Mouse (Mus musculus): Measurements from ENCODE around the gene Elmo1. TPM values are rescaled to one million over a fixed set of nuclear protein-coding genes. Genes with fewer than 3 reads are reported as not detected.

The Elmo1 gene
- total RNA-seq, 2 experiments from 2014 or later: 28.1 to 30.9 TPM

GRCm38 (mm10) chr13:20305621-20306020, 215.2 kb downstream of the Elmo1 start:
- DNase-seq (ENCODE audit: extremely low spot score in 1 of 2, low spot score in 1 of 2): no peak

GRCm38 (mm10) chr13:20306180-20307177, 216.1 kb downstream of the Elmo1 start:
- no peak for DNase-seq (ENCODE audit: extremely low spot score in 1 of 2, low spot score in 1 of 2)

GRCm38 (mm10) chr13:20307381-20307780, 217.0 kb downstream of the Elmo1 start:
- no peak for DNase-seq (ENCODE audit: extremely low spot score in 1 of 2, low spot score in 1 of 2)

- DNase-seq (ENCODE audit: extremely low spot score in 1 of 2, low spot score in 1 of 2): peak; percentile 71 to 96
Observed at GRCm38 (mm10) chr13:20311612-20312011, 221.2 kb downstream of the Elmo1 start.

GRCm38 (mm10) chr13:20313345-20313744, 222.9 kb downstream of the Elmo1 start:
- DNase-seq (ENCODE audit: extremely low spot score in 1 of 2, low spot score in 1 of 2): no peak

GRCm38 (mm10) chr13:20316139-20316538, 225.7 kb downstream of the Elmo1 start:
- no peak for DNase-seq (ENCODE audit: extremely low spot score in 1 of 2, low spot score in 1 of 2)

- DNase-seq (ENCODE audit: extremely low spot score in 1 of 2, low spot score in 1 of 2): no peak
Observed at GRCm38 (mm10) chr13:20318615-20319219, 228.3 kb downstream of the Elmo1 start.

GRCm38 (mm10) chr13:20320232-20320631, 229.8 kb downstream of the Elmo1 start:
- no peak for DNase-seq (ENCODE audit: extremely low spot score in 1 of 2, low spot score in 1 of 2)

- DNase-seq (ENCODE audit: extremely low spot score in 1 of 2, low spot score in 1 of 2): no peak
Observed at GRCm38 (mm10) chr13:20323478-20323877, 233.1 kb downstream of the Elmo1 start.

GRCm38 (mm10) chr13:20327064-20327463, 236.7 kb downstream of the Elmo1 start:
- no peak for DNase-seq (ENCODE audit: extremely low spot score in 1 of 2, low spot score in 1 of 2)

GRCm38 (mm10) chr13:20327975-20328374, 237.6 kb downstream of the Elmo1 start:
- no peak for DNase-seq (ENCODE audit: extremely low spot score in 1 of 2, low spot score in 1 of 2)

GRCm38 (mm10) chr13:20328672-20329071, 238.3 kb downstream of the Elmo1 start:
- DNase-seq (ENCODE audit: extremely low spot score in 1 of 2, low spot score in 1 of 2): no peak

GRCm38 (mm10) chr13:20330954-20331353, 240.6 kb downstream of the Elmo1 start:
- DNase-seq (ENCODE audit: extremely low spot score in 1 of 2, low spot score in 1 of 2): no peak

GRCm38 (mm10) chr13:20335051-20335888, 244.9 kb downstream of the Elmo1 start:
- DNase-seq (ENCODE audit: extremely low spot score in 1 of 2, low spot score in 1 of 2): no peak

- no peak for DNase-seq (ENCODE audit: extremely low spot score in 1 of 2, low spot score in 1 of 2)
Observed at GRCm38 (mm10) chr13:20335889-20336497, 245.6 kb downstream of the Elmo1 start.

- DNase-seq (ENCODE audit: extremely low spot score in 1 of 2, low spot score in 1 of 2): no peak
Observed at GRCm38 (mm10) chr13:20342881-20343280, 252.5 kb downstream of the Elmo1 start.

- DNase-seq (ENCODE audit: extremely low spot score in 1 of 2, low spot score in 1 of 2): no peak
Observed at GRCm38 (mm10) chr13:20349754-20350153, 259.4 kb downstream of the Elmo1 start.

GRCm38 (mm10) chr13:20352631-20353030, 262.2 kb downstream of the Elmo1 start:
- no peak for DNase-seq (ENCODE audit: extremely low spot score in 1 of 2, low spot score in 1 of 2)

- DNase-seq (ENCODE audit: extremely low spot score in 1 of 2, low spot score in 1 of 2): no peak
Observed at GRCm38 (mm10) chr13:20353862-20354603, 263.6 kb downstream of the Elmo1 start.

- no peak for DNase-seq (ENCODE audit: extremely low spot score in 1 of 2, low spot score in 1 of 2)
Observed at GRCm38 (mm10) chr13:20354604-20354999, 264.2 kb downstream of the Elmo1 start.

Data from layer of hippocampus, postnatal 25 days (tissue).